Mouse (Mus musculus): ENCODE measurements around the gene Ceacam15. TPM values are rescaled to one million over a fixed set of nuclear protein-coding genes. Genes with fewer than 3 reads are reported as not detected.
A peak's percentile ranks its signal among the peaks of the same experiment; 100 is the strongest.
"Not testable (repeated sequence)": the region's sequence is repeated elsewhere in the genome, so short reads cannot be mapped to it uniquely, and the experiment has no call there.

The Ceacam15 gene
- polyA plus RNA-seq, 1 experiment from 2014 or later, result not detected

DNA sequence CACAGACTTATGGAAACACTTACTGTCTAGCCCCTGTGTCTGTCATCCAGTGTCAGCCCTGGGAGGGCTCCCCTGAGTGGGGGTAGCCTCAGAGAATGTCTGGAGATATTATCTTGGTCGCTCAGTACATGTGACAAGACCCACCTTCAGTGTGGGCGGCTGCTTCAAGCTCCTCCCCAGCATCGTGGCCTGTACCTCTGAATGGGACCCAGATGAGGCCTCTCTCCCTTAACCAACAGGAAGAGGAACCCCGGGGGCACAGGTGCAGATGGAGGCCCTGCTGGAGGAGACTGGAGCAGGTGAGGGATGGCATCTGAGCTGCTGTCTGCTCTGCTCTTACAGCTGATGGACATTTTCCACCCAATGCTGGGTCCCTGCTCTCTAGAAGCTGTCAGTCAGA lies 32.4 kb downstream of the Ceacam15 start:
- H3K9me3 ChIP-seq (ENCODE audit: control insufficient read depth, low read length); H3K4me2 ChIP-seq (ENCODE audit: low read length); ATAC-seq (replicated peaks; ENCODE audit: low FRiP score, low TSS enrichment, low read depth); H3K27me3 ChIP-seq (replicated peaks; ENCODE audit: control insufficient read depth, insufficient read depth, low read length); DNase-seq (ENCODE audit: low spot score); H3K36me3 ChIP-seq (ENCODE audit: control insufficient read depth, insufficient read depth, low read length); H3K4me3 ChIP-seq (ENCODE audit: low read depth, low read length); H3K9ac ChIP-seq (ENCODE audit: low read length); H3K4me1 ChIP-seq (replicated peaks; ENCODE audit: control insufficient read depth, insufficient read depth, low read length); H3K27ac ChIP-seq (ENCODE audit: low read depth): not testable (repeated sequence)
- 32% methylated on average over 4 of the region's 4 CpGs for WGBS

DNA sequence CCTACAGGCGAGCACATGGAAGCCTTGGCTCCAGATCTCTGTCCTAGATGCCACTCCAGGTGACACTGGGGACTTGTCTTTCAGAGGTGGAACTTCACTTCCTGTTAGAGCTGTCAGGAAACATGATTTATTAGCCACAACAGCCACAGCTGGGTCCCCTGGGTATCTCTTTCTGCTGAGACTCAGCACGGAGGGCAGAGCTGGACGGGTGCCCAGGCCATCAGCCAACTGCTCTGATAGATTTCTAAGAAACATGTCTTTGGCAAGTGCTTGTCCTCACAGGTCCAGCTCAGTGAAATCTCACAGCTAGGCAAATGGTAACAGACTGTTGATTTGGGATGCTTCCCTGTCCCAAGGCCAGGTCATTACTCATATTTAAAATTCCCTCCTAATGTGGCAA lies 36.5 kb downstream of the Ceacam15 start:
- no peak overlapping the region for H3K4me3 ChIP-seq (ENCODE audit: low read depth, low read length)
- DNase-seq (ENCODE audit: low spot score), result no peak
- no peaks in the 10 kb centered on the region for H3K4me1 ChIP-seq (replicated peaks; ENCODE audit: control insufficient read depth, insufficient read depth, low read length)
- ATAC-seq (replicated peaks; ENCODE audit: low FRiP score, low TSS enrichment, low read depth), result no peak
- H3K4me2 ChIP-seq (ENCODE audit: low read length), result no peak overlapping the region
- no peaks in the 10 kb centered on the region for H3K27me3 ChIP-seq (replicated peaks; ENCODE audit: control insufficient read depth, insufficient read depth, low read length)
- WGBS, result 63% methylated on average over 3 of the region's 3 CpGs
- no peak overlapping the region for H3K27ac ChIP-seq (ENCODE audit: low read depth)
- H3K9ac ChIP-seq (ENCODE audit: low read length), result no peak overlapping the region
- no peaks in the 10 kb centered on the region for H3K9me3 ChIP-seq (ENCODE audit: control insufficient read depth, low read length)
- no peaks in the 10 kb centered on the region for H3K36me3 ChIP-seq (ENCODE audit: control insufficient read depth, insufficient read depth, low read length)

DNA sequence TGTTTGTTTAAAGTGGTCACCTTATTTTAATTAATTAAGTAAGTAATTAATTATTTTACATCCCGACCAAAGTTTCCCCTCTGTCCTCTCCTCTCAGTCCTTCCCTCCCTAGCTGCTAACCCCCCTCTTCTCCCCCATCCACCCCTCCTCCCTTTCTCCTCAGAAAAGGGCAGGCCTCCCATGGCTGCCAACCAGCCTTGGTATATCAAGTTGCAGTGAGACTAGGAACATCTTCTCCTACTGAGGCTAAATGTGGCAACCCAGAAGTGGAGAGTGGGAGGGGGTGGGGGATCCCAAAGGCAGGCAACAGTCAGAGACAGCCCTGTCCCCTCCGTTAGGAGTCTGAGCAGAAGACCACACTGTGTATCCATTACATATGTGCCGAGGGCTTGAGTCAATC lies 40.4 kb downstream of the Ceacam15 start:
- Histone ChIP-seq H3K27me3 (replicated peaks; ENCODE audit: control insufficient read depth, insufficient read depth, low read length) (no peaks in the 10 kb centered on the region), H3K4me3 (ENCODE audit: low read depth, low read length) (no peak overlapping the region), H3K27ac (ENCODE audit: low read depth) (no peak overlapping the region), H3K9ac (ENCODE audit: low read length) (no peak overlapping the region), H3K36me3 (ENCODE audit: control insufficient read depth, insufficient read depth, low read length) (no peaks in the 10 kb centered on the region), H3K4me2 (ENCODE audit: low read length) (no peak overlapping the region), H3K9me3 (ENCODE audit: control insufficient read depth, low read length) (no peaks in the 10 kb centered on the region), H3K4me1 (replicated peaks; ENCODE audit: control insufficient read depth, insufficient read depth, low read length) (no peaks in the 10 kb centered on the region)
- WGBS, result 52% methylated on average over 3 of the region's 3 CpGs
- no peak for ATAC-seq (replicated peaks; ENCODE audit: low FRiP score, low TSS enrichment, low read depth)
- no peak for DNase-seq (ENCODE audit: low spot score)

DNA sequence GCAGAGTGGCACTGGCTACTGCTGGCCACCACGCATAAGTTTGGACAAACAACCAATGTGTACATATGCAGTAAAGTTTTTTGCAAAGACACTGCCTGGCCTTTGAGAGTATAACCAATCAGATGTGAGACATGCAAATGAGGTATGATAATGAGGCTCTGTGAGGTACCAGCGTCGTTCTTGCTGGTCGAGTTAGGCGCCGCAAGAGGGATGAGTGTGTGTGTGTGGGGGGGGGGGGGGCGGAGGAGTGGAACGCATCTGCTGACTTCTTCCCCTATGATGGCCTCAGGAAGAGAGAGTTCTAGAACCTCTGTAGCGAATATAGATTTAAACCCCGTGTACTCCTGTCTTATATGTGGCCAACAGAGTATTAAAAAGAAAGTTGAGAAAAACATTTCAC lies 41.6 kb downstream of the Ceacam15 start:
- not testable (repeated sequence) for DNase-seq (ENCODE audit: low spot score); ATAC-seq (replicated peaks; ENCODE audit: low FRiP score, low TSS enrichment, low read depth)
- 12% methylated on average over 10 of the region's 10 CpGs for WGBS

DNA sequence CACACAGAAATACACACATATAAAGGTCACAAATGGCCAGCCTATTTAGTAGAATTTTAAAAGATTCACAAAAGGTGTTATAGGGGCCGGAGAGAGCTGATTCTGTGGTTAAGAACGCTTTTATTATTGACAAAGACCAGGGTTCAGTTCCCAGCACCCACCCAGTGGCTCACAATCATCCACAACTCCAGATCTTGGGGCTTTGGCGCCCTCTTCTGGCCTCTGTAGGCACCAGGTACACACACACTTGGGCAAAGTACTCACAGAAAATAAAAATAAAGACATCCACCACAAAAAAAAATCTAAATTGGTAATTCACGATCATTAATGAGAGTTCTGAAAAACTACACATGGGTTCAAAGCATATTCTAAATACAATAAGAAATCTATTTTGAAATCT lies 43.6 kb downstream of the Ceacam15 start:
- no peak for ATAC-seq (replicated peaks; ENCODE audit: low FRiP score, low TSS enrichment, low read depth)
- H3K27me3 ChIP-seq (replicated peaks; ENCODE audit: control insufficient read depth, insufficient read depth, low read length), result no peaks in the 10 kb centered on the region
- H3K27ac ChIP-seq (ENCODE audit: low read depth), result no peak overlapping the region
- 66% methylated on average over 4 of the region's 4 CpGs for WGBS
- H3K36me3 ChIP-seq (ENCODE audit: control insufficient read depth, insufficient read depth, low read length), result no peaks in the 10 kb centered on the region
- H3K9me3 ChIP-seq (ENCODE audit: control insufficient read depth, low read length), result no peaks in the 10 kb centered on the region
- H3K4me2 ChIP-seq (ENCODE audit: low read length), result no peak overlapping the region
- H3K9ac ChIP-seq (ENCODE audit: low read length), result no peak overlapping the region
- H3K4me3 ChIP-seq (ENCODE audit: low read depth, low read length), result no peak overlapping the region
- H3K4me1 ChIP-seq (replicated peaks; ENCODE audit: control insufficient read depth, insufficient read depth, low read length), result no peaks in the 10 kb centered on the region
- no peak for DNase-seq (ENCODE audit: low spot score)

More for the DNA sequence above, 41.6 kb downstream of the Ceacam15 start:
- H3K4me1 ChIP-seq (replicated peaks; ENCODE audit: control insufficient read depth, insufficient read depth, low read length); H3K27ac ChIP-seq (ENCODE audit: low read depth); H3K9me3 ChIP-seq (ENCODE audit: control insufficient read depth, low read length); H3K9ac ChIP-seq (ENCODE audit: low read length); H3K36me3 ChIP-seq (ENCODE audit: control insufficient read depth, insufficient read depth, low read length); H3K27me3 ChIP-seq (replicated peaks; ENCODE audit: control insufficient read depth, insufficient read depth, low read length); H3K4me3 ChIP-seq (ENCODE audit: low read depth, low read length): not testable (repeated sequence)
- H3K4me2 ChIP-seq (ENCODE audit: low read length), result 0 out of 2 replicates have a peak overlapping the region, but pooled peaks have one; percentile 6

DNA sequence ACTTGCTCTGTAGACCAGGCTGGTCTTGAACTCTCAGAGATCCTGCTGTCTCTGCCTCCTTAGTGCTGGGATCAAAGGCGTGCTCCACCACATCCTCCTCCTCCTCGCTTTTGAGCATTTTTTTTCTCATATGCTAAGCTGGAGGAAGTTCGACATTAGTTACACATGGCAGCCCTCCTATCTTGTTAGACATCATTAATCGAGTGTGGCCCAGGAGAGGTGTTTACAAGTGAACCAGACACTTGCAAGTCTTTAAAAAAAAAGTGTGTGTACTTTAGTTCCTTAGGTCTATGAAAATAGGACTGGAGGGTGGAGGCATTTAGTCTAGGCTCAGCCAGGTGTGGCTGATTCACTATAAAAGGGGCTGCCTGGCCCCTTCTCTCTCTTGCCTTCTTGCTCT lies 44.5 kb downstream of the Ceacam15 start:
- Histone ChIP-seq H3K4me3 (ENCODE audit: low read depth, low read length) (no peak overlapping the region), H3K9ac (ENCODE audit: low read length) (no peak overlapping the region), H3K4me2 (ENCODE audit: low read length) (no peak overlapping the region), H3K27ac (ENCODE audit: low read depth) (no peak overlapping the region), H3K36me3 (ENCODE audit: control insufficient read depth, insufficient read depth, low read length) (no peaks in the 10 kb centered on the region), H3K9me3 (ENCODE audit: control insufficient read depth, low read length) (no peaks in the 10 kb centered on the region), H3K4me1 (replicated peaks; ENCODE audit: control insufficient read depth, insufficient read depth, low read length) (no peaks in the 10 kb centered on the region), H3K27me3 (replicated peaks; ENCODE audit: control insufficient read depth, insufficient read depth, low read length) (no peaks in the 10 kb centered on the region)
- DNase-seq (ENCODE audit: low spot score) (no peak), ATAC-seq (replicated peaks; ENCODE audit: low FRiP score, low TSS enrichment, low read depth) (no peak)
- WGBS, result 54% methylated on average over 4 of the region's 4 CpGs

DNA sequence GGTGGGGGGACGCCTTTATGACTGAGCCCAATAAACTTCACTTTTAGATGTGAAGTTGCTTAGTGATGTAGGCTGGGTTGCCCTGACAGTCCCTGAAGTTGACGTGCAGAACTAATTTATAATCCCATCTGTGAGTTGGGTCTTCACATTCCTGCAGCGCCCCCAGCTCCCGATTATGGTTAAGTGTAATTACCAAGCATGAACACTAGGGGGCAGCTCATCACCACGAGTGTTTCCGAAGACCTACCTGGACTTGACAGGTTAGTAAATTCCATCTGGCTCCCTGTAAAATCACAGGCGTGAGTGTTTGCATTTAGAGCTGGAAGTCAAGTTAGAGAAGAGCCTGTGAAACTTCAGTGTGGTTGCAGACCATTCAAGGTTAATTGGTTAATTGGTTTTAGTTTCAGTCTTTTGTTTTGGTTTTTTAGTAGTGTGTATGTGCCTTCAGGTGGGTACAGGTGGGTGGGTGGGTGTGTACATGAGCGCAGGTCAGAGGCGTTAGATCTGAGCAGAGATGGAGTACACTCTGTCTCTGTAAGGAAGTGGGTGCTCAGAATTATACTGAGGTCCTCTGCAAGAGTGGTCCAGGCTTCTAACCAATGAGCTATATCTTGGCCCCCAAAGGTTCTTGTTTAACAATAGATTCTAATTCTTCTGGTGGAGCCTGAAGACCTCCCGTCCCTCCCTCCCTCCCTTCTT lies 45.8 kb downstream of the Ceacam15 start:
- ATAC-seq (replicated peaks; ENCODE audit: low FRiP score, low TSS enrichment, low read depth) (0 out of 2 replicates have a peak, but pooled peaks have one; percentile 4), DNase-seq (ENCODE audit: low spot score) (peak; percentile 83)

DNA sequence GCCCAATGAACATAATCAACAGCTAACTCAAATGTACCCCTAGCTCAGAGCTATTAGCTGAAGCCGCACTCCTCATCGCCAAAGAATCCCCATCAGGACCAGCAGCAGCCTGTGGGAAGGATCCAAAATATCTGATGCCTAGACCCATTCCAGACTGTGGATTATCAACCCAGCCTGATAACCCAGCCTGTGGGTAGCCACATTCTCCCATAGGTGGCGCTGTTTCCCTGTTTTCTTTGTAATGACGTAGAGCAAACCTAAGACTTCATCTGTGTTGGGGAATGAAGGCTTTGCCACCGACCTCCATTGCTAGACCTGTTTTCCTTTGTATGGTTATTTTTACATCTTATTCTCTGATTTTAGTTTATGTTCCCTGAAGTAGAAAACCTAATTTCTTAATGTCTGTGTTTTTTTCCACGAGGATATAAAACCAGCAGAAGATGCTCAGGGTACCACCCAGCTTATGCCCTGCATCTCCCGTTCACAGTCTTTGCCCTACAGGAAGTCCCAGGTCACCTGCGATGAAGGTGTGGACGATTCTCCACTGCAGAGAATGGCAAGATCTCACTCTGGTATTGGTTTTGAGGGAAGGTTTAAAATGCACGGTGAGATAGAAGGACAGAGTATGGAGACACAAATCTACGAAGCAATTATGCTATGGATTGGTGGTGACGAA lies 47.3 kb downstream of the Ceacam15 start:
- ATAC-seq (replicated peaks; ENCODE audit: low FRiP score, low TSS enrichment, low read depth) (peak; percentile 79), DNase-seq (ENCODE audit: low spot score) (peak; percentile 79)
- Histone ChIP-seq H3K9me3 (ENCODE audit: control insufficient read depth, low read length) (no peaks in the 10 kb centered on the region), H3K4me1 (replicated peaks; ENCODE audit: control insufficient read depth, insufficient read depth, low read length) (no peaks in the 10 kb centered on the region), H3K4me3 (ENCODE audit: low read depth, low read length) (no peak overlapping the region), H3K27ac (ENCODE audit: low read depth) (no peak overlapping the region), H3K9ac (ENCODE audit: low read length) (no peak overlapping the region), H3K27me3 (replicated peaks; ENCODE audit: control insufficient read depth, insufficient read depth, low read length) (no peaks in the 10 kb centered on the region), H3K4me2 (ENCODE audit: low read length) (no peak overlapping the region), H3K36me3 (ENCODE audit: control insufficient read depth, insufficient read depth, low read length) (no peaks in the 10 kb centered on the region)
- 32% methylated on average over 12 of the region's 12 CpGs for WGBS

More for the DNA sequence above, 45.8 kb downstream of the Ceacam15 start:
- Histone ChIP-seq H3K36me3 (ENCODE audit: control insufficient read depth, insufficient read depth, low read length) (no peaks in the 10 kb centered on the region), H3K27me3 (replicated peaks; ENCODE audit: control insufficient read depth, insufficient read depth, low read length) (no peaks in the 10 kb centered on the region), H3K4me3 (ENCODE audit: low read depth, low read length) (no peak overlapping the region), H3K9ac (ENCODE audit: low read length) (no peak overlapping the region), H3K9me3 (ENCODE audit: control insufficient read depth, low read length) (no peaks in the 10 kb centered on the region), H3K4me2 (ENCODE audit: low read length) (no peak overlapping the region), H3K4me1 (replicated peaks; ENCODE audit: control insufficient read depth, insufficient read depth, low read length) (no peaks in the 10 kb centered on the region), H3K27ac (ENCODE audit: low read depth) (no peak overlapping the region)
- 20% methylated on average over 10 of the region's 10 CpGs for WGBS

DNA sequence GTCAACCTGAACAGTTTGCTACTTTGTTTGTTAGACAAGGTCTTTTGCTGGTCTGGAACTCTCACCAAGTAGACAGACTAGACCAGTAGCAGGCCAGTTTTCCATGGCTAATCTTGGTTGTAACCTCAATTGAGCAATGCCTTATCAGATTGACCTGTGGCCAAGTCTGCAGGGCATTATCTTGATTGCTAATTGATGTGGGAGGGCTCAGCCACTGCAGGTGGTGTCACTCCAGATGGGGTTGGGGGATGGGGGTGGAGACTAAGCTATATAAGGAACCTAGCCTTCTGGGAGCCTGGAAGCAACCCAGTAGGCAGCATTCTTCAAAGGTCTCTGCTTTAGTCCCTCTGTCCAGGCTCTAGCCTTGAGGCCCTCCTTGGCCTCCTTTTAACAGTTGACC lies 51.8 kb downstream of the Ceacam15 start:
- H3K9me3 ChIP-seq (ENCODE audit: control insufficient read depth, low read length), result no peaks in the 10 kb centered on the region
- no peak overlapping the region for H3K27ac ChIP-seq (ENCODE audit: low read depth)
- H3K9ac ChIP-seq (ENCODE audit: low read length), result no peak overlapping the region
- no peaks in the 10 kb centered on the region for H3K36me3 ChIP-seq (ENCODE audit: control insufficient read depth, insufficient read depth, low read length)
- ATAC-seq (replicated peaks; ENCODE audit: low FRiP score, low TSS enrichment, low read depth), result no peak
- no peak for DNase-seq (ENCODE audit: low spot score)
- no peak overlapping the region for H3K4me2 ChIP-seq (ENCODE audit: low read length)
- H3K4me1 ChIP-seq (replicated peaks; ENCODE audit: control insufficient read depth, insufficient read depth, low read length), result no peaks in the 10 kb centered on the region
- no peak overlapping the region for H3K4me3 ChIP-seq (ENCODE audit: low read depth, low read length)
- no peaks in the 10 kb centered on the region for H3K27me3 ChIP-seq (replicated peaks; ENCODE audit: control insufficient read depth, insufficient read depth, low read length)
